Mouse (Mus musculus) cortical plate, adult 2 months (tissue): ENCODE results near the gene Zfp949.

ENCODE experiments used
- CTCF ChIP-seq: fragments of 200-500 bp; IDR thresholded peaks from 2 replicates; pipeline ENCODE4 v1.5.1; 2011; ENCODE audit warnings: mild to moderate bottlenecking, control low read depth, low read length; ENCODE audit not compliant: insufficient read depth; ENCODE audit errors: extremely low read depth
- POLR2A ChIP-seq: fragments of 200-500 bp; IDR thresholded peaks from 2 replicates; pipeline ENCODE4 v1.6.1; 2011; ENCODE audit warnings: mild to moderate bottlenecking, low read length, control low read depth; ENCODE audit not compliant: insufficient read depth; ENCODE audit errors: extremely low read depth

DNA sequence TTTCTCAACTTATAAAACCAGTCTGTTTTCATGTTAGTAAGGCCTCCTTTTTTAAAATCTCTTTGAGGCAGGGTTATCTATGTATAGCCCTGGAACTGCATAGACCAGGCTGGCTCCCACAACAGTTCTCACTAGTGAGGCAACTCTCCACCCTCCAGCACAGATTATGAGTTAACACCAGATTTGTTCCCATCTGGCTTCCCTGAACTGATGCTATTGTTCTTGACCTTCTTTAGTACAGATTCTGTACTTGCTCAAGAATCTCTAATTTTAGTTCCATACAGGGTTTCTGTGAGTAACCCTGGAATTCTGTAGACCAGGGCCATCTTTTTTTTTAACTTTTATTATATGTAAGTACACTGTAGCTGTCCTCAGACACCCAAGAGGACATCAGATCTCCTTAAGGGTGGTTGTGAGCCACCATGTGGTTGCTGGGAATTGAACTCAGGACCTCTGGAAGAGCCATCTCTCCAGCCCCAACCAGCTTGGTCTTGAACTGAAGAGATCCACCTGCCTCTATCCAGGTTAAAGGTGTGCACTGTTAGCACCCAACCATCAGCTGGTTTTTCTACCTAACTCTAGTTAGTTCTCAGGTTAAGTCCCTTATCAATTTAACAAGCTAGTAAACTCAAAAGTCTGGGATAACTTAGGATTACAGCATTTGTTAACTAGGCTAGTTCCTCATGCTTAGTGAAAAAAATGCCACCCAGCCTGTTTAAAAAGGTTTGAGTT is 28.3 kb upstream of the Zfp949 start:
- no peak for TF ChIP-seq CTCF
- no peak for TF ChIP-seq POLR2A
